Mouse (Mus musculus) small intestine, adult 2 months (tissue): ENCODE measurements around the gene Doxl2.

Experiments used
- CTCF ChIP-seq: fragments of 200-500 bp; IDR thresholded peaks from 2 replicates; pipeline ENCODE4 v1.5.1; 2012; ENCODE audit warnings: low read depth, mild to moderate bottlenecking, control low read depth, inconsistent platforms, low read length, moderate library complexity, mixed read lengths; ENCODE audit not compliant: insufficient replicate concordance, insufficient read length; ENCODE audit errors: extremely low read depth
- POLR2A ChIP-seq: fragments of 200-500 bp; IDR thresholded peaks from 2 replicates; pipeline ENCODE4 v1.6.1; 2012; ENCODE audit warnings: low read depth, mild to moderate bottlenecking, control low read depth, inconsistent platforms, low read length, moderate library complexity

DNA sequence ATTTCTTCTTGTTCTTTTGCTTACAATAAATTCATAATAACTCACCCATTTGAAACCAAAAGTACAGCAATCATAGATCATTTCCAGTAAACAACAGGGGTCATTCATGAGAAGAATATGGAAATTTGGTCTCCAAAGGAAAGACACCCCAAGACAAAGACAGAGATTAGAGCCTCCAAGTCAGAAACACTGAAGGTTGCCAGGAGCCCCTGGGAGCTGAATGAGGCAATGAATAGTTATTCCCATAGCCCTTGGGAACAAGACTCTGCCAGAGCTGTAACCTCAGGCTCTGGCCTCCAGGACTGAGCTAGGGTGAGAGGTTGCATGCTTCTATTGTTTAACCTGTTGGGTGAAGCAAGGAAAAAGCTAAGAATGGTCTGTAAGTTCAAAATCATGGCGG is 44.6 kb downstream of the Doxl2 start:
- TF ChIP-seq CTCF = no peak
- no peak for TF ChIP-seq POLR2A
